Mouse (Mus musculus): ENCODE results near the gene Ap1s3. TPM values are rescaled to one million over a fixed set of nuclear protein-coding genes. Genes with fewer than 3 reads are reported as not detected.

The Ap1s3 gene
- polyA plus RNA-seq, 1 experiment from 2014 or later: 0.27 TPM

DNA sequence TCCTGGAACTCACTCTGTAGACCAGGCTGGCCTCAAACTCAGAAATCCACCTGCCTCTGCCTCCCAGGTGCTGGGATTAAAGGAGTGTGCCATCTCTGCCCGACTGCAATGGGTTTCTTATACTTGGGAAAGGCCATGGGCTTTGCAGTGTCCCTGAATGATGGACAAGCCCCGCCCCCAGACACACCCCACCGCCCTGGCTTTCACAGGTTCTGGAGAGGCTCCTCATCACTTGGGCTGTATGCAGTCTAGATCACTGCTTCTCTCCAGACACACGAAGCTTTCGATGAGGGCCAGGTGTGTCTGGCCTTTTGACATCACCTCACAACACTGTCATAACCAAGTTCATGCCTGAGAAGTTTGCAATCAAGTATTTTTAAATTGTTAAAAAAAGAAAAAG, 25.2 kb upstream of the Ap1s3 start:
- DNase-seq (no peak), ATAC-seq (no peak)
- Histone ChIP-seq H3K36me3 (replicated peaks; ENCODE audit: insufficient read depth, low read length) (no peaks in the 10 kb centered on the region), H3K9me3 (ENCODE audit: low read length) (no peaks in the 10 kb centered on the region), H3K4me1 (ENCODE audit: insufficient read depth) (peaks cover 9% of the 10 kb centered on the region), H3K27me3 (ENCODE audit: insufficient read depth, low read length) (no peaks in the 10 kb centered on the region), H3K27ac (ENCODE audit: low read depth) (no peak overlapping the region), H3K9ac (replicated peaks) (no peak overlapping the region), H3K4me3 (ENCODE audit: low read depth, low read length) (no peak overlapping the region), H3K4me2 (ENCODE audit: low read depth, low read length) (no peak overlapping the region)
- TF ChIP-seq EP300 (IDR thresholded peaks at IDR 0.05; ENCODE audit: low read depth) (no peak), CTCF (IDR thresholded peaks at IDR 0.05; ENCODE audit: low read depth) (no peak)
- 65% methylated on average over 5 of the region's 5 CpGs for WGBS (ENCODE audit: insufficient replicate concordance)

DNA sequence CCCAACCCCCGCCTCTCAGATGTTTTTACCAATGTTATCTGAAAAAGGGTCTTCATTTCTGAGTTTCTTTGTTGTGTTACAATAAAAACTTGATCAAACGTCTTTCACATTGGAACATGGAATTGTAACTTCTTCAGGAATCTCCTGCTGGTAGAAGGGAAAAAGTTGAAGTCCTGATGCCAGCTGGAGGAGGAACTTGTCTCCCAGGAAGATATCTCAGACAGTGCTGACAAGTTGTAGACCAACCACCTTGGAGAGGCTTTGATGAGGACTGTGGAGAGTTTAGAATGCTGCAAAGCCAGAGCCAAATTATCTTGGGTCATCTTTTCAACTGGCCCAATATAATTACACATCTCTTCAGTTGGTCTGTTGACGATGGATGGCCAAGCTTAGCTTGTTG, 20.7 kb upstream of the Ap1s3 start:
- DNase-seq: no peak
- H3K4me3 ChIP-seq (ENCODE audit: low read depth, low read length): no peak overlapping the region
- no peak overlapping the region for H3K4me2 ChIP-seq (ENCODE audit: low read depth, low read length)
- H3K9me3 ChIP-seq (ENCODE audit: low read length): peaks cover 6% of the 10 kb centered on the region; the same call in 1 of the 2 replicates
- no peak overlapping the region for H3K9ac ChIP-seq (replicated peaks)
- peaks cover 5% of the 10 kb centered on the region; the same call in 1 of the 2 replicates for H3K4me1 ChIP-seq (ENCODE audit: insufficient read depth)
- H3K27ac ChIP-seq (ENCODE audit: low read depth): no peak overlapping the region
- no peak for ATAC-seq
- WGBS (ENCODE audit: insufficient replicate concordance): 72% methylated on average over 3 of the region's 3 CpGs
- H3K27me3 ChIP-seq (ENCODE audit: insufficient read depth, low read length): no peaks in the 10 kb centered on the region
- no peaks in the 10 kb centered on the region for H3K36me3 ChIP-seq (replicated peaks; ENCODE audit: insufficient read depth, low read length)
- TF ChIP-seq CTCF (IDR thresholded peaks at IDR 0.05; ENCODE audit: low read depth) (no peak), EP300 (IDR thresholded peaks at IDR 0.05; ENCODE audit: low read depth) (no peak)

DNA sequence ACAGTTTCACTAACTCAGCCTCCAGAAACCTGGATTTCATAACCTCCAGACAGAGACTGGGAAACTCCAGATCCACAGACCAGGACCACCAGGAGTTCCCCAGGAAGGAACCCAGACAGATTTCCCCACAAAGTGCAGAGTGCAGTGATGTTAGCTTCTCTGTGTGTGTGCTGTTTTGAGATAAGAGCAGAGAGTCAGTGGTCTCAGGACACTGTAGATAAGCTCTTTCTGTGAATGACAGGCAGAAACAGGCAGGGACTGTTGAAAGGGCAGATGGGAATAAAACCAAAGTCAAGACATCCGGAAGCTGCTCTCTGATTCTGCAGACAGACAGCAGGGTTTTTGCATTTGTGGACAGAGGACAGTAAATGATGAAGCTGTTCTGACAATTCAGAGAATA, 15.5 kb upstream of the Ap1s3 start:
- Histone ChIP-seq H3K9ac (replicated peaks) (no peak overlapping the region), H3K4me2 (ENCODE audit: low read depth, low read length) (no peak overlapping the region), H3K27me3 (ENCODE audit: insufficient read depth, low read length) (no peaks in the 10 kb centered on the region), H3K27ac (ENCODE audit: low read depth) (no peak overlapping the region), H3K36me3 (replicated peaks; ENCODE audit: insufficient read depth, low read length) (no peaks in the 10 kb centered on the region), H3K9me3 (ENCODE audit: low read length) (peaks cover 6% of the 10 kb centered on the region; the same call in 1 of the 2 replicates), H3K4me3 (ENCODE audit: low read depth, low read length) (no peak overlapping the region), H3K4me1 (ENCODE audit: insufficient read depth) (no peaks in the 10 kb centered on the region)
- DNase-seq (no peak), ATAC-seq (no peak)
- no peak for TF ChIP-seq EP300 (IDR thresholded peaks at IDR 0.05; ENCODE audit: low read depth)
- no peak for TF ChIP-seq CTCF (IDR thresholded peaks at IDR 0.05; ENCODE audit: low read depth)
- WGBS (ENCODE audit: insufficient replicate concordance): 32% methylated on average over 1 of the region's 1 CpGs

DNA sequence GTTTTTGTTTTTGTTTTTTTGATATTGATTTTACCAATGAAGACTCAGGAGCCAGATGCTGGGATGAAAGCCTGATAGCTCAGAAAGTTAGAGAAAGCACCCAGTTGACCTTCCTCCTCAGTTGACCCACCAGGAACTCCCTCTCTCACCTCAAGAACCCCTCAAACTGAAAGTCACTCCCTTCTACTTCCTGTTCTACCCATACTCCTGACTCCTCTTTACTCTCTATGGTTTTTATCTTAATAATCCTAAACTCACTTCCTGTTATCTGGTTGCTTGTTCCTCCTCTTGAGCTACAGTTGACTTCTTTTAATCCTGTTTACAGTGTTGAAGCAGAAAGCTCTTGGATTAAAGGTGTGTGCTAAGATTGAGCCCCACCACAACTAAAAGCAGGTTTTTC, 12.3 kb upstream of the Ap1s3 start:
- no peak for ATAC-seq
- H3K36me3 ChIP-seq (replicated peaks; ENCODE audit: insufficient read depth, low read length): no peaks in the 10 kb centered on the region
- no peaks in the 10 kb centered on the region for H3K27me3 ChIP-seq (ENCODE audit: insufficient read depth, low read length)
- H3K4me3 ChIP-seq (ENCODE audit: low read depth, low read length): no peak overlapping the region
- H3K27ac ChIP-seq (ENCODE audit: low read depth): no peak overlapping the region
- no peak overlapping the region for H3K4me2 ChIP-seq (ENCODE audit: low read depth, low read length)
- no peak overlapping the region for H3K9ac ChIP-seq (replicated peaks)
- TF ChIP-seq CTCF (IDR thresholded peaks at IDR 0.05; ENCODE audit: low read depth) (no peak), EP300 (IDR thresholded peaks at IDR 0.05; ENCODE audit: low read depth) (no peak)
- DNase-seq: no peak
- peaks cover 6% of the 10 kb centered on the region; the same call in 1 of the 2 replicates for H3K9me3 ChIP-seq (ENCODE audit: low read length)
- no peaks in the 10 kb centered on the region; the same call in 1 of the 2 replicates for H3K4me1 ChIP-seq (ENCODE audit: insufficient read depth)

DNA sequence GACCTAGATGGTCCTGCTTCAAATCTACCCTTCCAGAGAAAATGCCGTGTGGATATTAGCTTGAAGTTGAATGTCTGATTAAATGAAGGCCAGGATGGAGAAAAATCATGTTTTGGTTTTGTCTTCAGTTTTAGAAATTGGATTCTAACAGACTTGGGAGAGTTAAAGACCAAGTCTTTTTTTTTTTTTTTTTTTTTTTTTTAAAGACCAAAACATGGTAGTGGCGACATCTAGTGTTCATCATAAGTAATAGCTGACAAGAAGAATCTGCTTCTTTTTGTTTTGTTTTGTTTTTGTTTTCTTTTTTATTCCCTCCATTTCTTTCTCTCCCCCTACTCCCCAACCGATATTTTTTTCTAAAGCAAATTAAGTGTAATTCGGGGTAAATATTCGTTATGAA, 11.2 kb upstream of the Ap1s3 start:
- H3K36me3 ChIP-seq (replicated peaks; ENCODE audit: insufficient read depth, low read length): no peaks in the 10 kb centered on the region
- H3K9ac ChIP-seq (replicated peaks): no peak overlapping the region
- H3K4me3 ChIP-seq (ENCODE audit: low read depth, low read length): no peak overlapping the region
- no peaks in the 10 kb centered on the region; the same call in 1 of the 2 replicates for H3K4me1 ChIP-seq (ENCODE audit: insufficient read depth)
- 12% methylated on average over 5 of the region's 5 CpGs for WGBS (ENCODE audit: insufficient replicate concordance)
- DNase-seq: no peak
- H3K4me2 ChIP-seq (ENCODE audit: low read depth, low read length): no peak overlapping the region
- H3K9me3 ChIP-seq (ENCODE audit: low read length): peaks cover 3% of the 10 kb centered on the region; the same call in 1 of the 2 replicates
- no peaks in the 10 kb centered on the region for H3K27me3 ChIP-seq (ENCODE audit: insufficient read depth, low read length)
- no peak overlapping the region for H3K27ac ChIP-seq (ENCODE audit: low read depth)
- TF ChIP-seq CTCF (IDR thresholded peaks at IDR 0.05; ENCODE audit: low read depth): peak; percentile 52
- TF ChIP-seq EP300 (IDR thresholded peaks at IDR 0.05; ENCODE audit: low read depth): no peak
- ATAC-seq: no peak

- H3K4me3 ChIP-seq (ENCODE audit: low read depth, low read length): no peak overlapping the region
- no peak overlapping the region for H3K9ac ChIP-seq (replicated peaks)
- ATAC-seq: peak; percentile 60
- no peak overlapping the region for H3K4me2 ChIP-seq (ENCODE audit: low read depth, low read length)
- H3K36me3 ChIP-seq (replicated peaks; ENCODE audit: insufficient read depth, low read length): no peaks in the 10 kb centered on the region
- H3K9me3 ChIP-seq (ENCODE audit: low read length): no peaks in the 10 kb centered on the region
- peak; percentile 20 for DNase-seq
- WGBS (ENCODE audit: insufficient replicate concordance): 81% methylated on average over 3 of the region's 3 CpGs
- no peaks in the 10 kb centered on the region; the same call in 1 of the 2 replicates for H3K4me1 ChIP-seq (ENCODE audit: insufficient read depth)
- H3K27me3 ChIP-seq (ENCODE audit: insufficient read depth, low read length): no peaks in the 10 kb centered on the region
- TF ChIP-seq EP300 (IDR thresholded peaks at IDR 0.05; ENCODE audit: low read depth) (no peak), CTCF (IDR thresholded peaks at IDR 0.05; ENCODE audit: low read depth) (no peak)
- no peak overlapping the region for H3K27ac ChIP-seq (ENCODE audit: low read depth)
Observed at GRCm38 (mm10) chr1:79680777-79681176, 9.0 kb upstream of the Ap1s3 start.

All from liver, postnatal 0 days (tissue).